Mouse (Mus musculus) thymus, postnatal 25 days (tissue): ENCODE results near the gene Senp7.
A peak's percentile ranks its signal among the peaks of the same experiment; 100 is the strongest.

Source experiments
- DNase-seq: peaks from one replicate; pipeline ENCODE4 v3.0.0; 2022

Senp7 gene

GRCm38 (mm10) chr16:56139921-56140320 lies 91.8 kb downstream of the Senp7 start:
- DNase-seq: no peak

GRCm38 (mm10) chr16:56144876-56145555 lies 96.9 kb downstream of the Senp7 start:
- DNase-seq: no peak

- no peak for DNase-seq
These were observed 99.5 kb downstream of the Senp7 start for GRCm38 (mm10) chr16:56147679-56148078.

DNA sequence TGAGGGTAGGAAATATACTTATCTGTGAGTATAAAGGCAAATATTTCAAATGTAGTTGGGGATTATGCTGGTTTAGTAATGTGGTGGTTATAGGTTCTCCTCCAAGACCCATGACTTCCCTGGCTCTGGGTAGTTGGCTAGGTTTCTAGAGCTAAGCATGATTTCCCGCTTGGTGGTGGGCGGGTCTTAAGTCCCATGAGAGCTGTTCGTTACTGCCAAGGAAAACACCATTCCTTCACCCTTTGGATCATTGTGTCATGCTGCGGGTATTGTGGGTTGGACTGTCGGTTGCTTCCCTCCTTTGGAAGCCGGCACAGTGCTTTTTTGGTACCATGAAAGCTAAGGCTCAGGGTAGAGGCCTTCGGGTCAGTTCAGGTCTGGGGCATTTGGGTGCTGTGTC lies 115.3 kb downstream of the Senp7 start:
- no peak for DNase-seq

GRCm38 (mm10) chr16:56170247-56170646 lies 122.1 kb downstream of the Senp7 start:
- no peak for DNase-seq

GRCm38 (mm10) chr16:56175867-56176581 lies 127.9 kb downstream of the Senp7 start:
- no peak for DNase-seq

DNA sequence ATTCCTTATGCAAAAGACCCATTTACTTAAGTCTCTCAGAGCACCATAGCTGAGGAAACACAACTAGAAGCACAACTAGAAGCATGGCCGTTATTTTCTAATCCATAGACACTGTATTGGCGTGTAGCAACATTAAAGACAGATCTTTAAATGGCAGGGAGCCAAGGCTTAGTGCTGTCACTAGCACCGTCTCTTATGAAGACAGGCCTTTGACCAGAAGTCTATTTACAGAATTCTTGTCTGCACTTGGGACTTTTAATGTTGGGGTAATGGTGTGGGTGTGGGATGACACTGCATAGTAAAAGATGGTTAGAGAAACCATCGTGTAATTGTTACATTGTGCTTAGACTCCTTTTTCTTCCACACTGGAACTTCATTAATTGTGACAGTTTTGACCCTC lies 138.7 kb downstream of the Senp7 start:
- DNase-seq: no peak

DNA sequence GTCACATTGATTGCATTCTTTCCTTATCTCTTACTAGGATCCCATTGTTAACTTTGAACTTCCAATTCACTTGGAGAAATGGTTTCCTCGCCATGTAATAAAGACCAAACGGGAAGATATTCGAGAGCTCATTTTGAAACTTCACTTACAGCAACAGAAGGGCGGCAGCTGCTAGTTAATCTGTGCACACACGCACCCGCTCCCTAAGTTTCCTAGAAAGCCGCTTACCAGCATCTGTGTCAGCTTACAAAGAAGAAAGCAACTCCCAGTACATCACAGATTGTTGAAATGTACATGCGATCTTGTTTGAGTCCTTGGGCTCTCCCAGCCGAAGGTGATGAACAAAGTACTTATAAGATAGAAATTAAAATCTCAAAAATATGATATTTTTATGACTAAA lies 140.1 kb downstream of the Senp7 start:
- DNase-seq: no peak

DNA sequence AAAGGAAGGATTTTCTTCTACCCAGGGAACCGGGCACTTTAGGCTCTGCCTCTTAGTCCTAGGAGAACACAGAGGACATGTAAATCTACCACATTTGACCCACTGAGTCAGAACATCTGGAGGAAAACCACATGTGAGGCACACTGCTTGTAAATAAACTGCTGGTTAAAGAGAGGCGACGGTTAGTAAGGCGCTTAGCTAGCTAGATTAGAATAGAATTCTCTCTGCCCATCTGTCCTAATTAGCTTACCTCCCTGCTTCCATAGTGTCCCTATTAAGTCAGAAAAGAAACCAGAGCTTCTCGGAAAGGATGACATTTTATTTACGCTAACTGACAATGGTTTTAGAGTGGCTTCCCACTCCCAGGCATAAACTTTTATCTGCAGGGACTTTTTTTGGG lies 155.9 kb downstream of the Senp7 start, which contains the start of gene Impg2:
Gene Impg2, plus strand, starts transcription at position 263 of the 400 bp plus-strand sequence.
- DNase-seq: no peak

DNA sequence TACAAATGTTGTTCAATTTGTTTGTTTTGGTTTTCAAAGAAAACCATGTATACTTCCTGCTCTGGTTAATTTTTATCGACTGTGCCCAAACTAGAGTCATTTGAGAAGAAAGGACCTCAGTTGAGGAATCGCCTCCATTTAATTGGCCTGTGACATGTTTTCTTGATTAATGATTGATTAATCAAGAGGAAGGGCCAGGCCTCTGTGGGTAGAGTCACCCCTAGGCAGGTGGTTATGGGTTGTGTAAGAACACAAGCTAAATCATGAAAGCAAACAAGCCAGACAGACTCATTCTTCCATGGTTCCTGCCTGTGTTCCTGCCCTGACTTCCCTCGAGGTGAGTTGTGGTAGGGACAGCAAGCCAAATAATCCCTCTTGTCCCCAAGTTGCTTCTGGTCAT lies 164.6 kb downstream of the Senp7 start:
- DNase-seq: no peak

GRCm38 (mm10) chr16:56227686-56228085 lies 179.5 kb downstream of the Senp7 start:
- no peak for DNase-seq

DNA sequence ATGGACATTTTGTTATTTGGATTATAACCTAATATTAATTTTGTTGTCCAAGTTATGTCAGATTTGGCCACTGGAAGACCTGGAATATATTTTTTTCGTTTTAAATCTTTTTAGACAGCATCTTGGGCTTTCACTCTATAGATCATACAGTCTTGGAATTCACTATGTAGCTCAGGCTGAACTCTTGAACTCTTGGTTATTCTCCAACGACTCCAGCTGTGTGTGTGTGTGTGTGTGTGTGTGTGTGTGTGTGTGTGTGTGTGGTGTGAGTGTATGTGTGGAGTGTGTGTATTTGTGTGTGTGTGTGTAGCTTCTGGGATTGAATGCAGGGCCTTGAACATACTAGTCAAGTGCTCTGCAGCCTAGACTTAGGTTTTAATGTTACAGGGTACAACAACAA lies 181.3 kb downstream of the Senp7 start:
- no peak for DNase-seq

- peak; percentile 5 for DNase-seq
These were observed 183.2 kb downstream of the Senp7 start for GRCm38 (mm10) chr16:56231300-56231699.

- DNase-seq: no peak
These were observed 184.6 kb downstream of the Senp7 start for GRCm38 (mm10) chr16:56232736-56233135.
